Mouse (Mus musculus) macrophage (primary cell): ENCODE measurements around the gene Casp9. TPM values are rescaled to one million over a fixed set of nuclear protein-coding genes. Genes with fewer than 3 reads are reported as not detected.

Experiments used
- H3K27ac ChIP-seq: fragments of 350-480 bp; formaldehyde crosslinking; 2 replicates; pipeline ENCODE4 v1.9.0; 2021
- H3K36me3 ChIP-seq: fragments of 350-480 bp; formaldehyde crosslinking; 2 replicates; pipeline ENCODE4 v1.9.0; 2021; ENCODE audit errors: inconsistent target
- H3K4me3 ChIP-seq: fragments of 350-480 bp; formaldehyde crosslinking; 2 replicates; pipeline ENCODE4 v1.9.0; 2021; ENCODE audit errors: inconsistent target
- H3K79me2 ChIP-seq: fragments of 350-480 bp; formaldehyde crosslinking; 2 replicates; pipeline ENCODE4 v1.9.0; 2021; ENCODE audit errors: inconsistent target
- WGBS: methylation state at CpG from one replicate; pipeline ENCODE4 v1.1.7; 2026; ENCODE audit warnings: inconsistent platforms; ENCODE audit not compliant: missing documents; 5-methylcytosine and 5-hydroxymethylcytosine counted together
- polyA plus RNA-seq: library from polyadenylated mRNA; stranded (reverse); fragments of 250-400 nt; gene quantifications from 3 replicates; pipeline ENCODE4 v1.2.4, GENCODE M21; 2018; ENCODE audit warnings: inconsistent platforms

Gene Casp9
- polyA plus RNA-seq, 1 experiment from 2014 or later: 16.4 TPM

DNA sequence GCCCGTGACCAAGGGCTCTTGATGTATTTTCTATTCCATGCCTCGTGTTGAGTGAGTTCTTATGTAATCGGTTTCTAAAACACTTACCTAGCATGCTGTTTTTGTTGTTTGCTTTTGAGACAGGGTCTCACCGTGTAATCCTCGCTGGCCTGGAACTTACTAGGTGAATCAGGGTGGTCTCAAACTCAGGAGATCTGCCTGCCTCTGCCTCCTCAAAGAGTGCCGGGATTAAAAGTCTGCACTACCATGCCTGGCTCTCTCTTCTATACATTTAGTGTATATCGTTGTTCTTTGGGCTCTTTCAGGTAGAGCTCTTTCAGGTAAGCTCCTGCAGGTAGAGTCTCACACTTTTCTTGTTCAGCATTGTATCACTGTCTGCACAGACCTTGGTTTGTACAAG, 1.9 kb upstream of the Casp9 start:
- 96% methylated on average over 6 of the region's 7 CpGs for WGBS
- Histone ChIP-seq H3K27ac (no peak overlapping the region), H3K36me3 (peaks cover 18% of the 10 kb centered on the region; the same call in 1 of the 2 replicates), H3K79me2 (peaks cover 40% of the 10 kb centered on the region), H3K4me3 (no peak overlapping the region)

DNA sequence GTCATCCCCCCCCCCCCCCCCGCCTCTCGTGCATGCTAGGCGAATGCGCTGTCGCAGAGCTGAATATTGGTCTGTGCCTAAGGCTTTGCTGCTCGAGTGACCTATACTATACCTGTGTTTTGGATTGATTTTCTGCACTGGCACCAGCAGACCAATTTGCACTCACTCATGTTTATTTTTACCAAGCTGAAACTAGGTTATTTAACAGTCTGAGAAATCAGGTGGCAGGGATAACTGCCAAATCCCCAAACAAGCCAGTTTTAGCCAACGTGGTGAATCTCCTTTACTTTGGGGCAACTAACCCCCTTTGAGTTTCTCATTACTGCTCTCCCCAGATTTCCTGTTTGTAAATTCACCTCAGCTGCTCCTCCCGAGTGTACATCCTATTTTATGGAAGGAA, 1.5 kb upstream of the Casp9 start:
- WGBS: 77% methylated on average over 6 of the region's 8 CpGs
- H3K27ac ChIP-seq: no peak overlapping the region

DNA sequence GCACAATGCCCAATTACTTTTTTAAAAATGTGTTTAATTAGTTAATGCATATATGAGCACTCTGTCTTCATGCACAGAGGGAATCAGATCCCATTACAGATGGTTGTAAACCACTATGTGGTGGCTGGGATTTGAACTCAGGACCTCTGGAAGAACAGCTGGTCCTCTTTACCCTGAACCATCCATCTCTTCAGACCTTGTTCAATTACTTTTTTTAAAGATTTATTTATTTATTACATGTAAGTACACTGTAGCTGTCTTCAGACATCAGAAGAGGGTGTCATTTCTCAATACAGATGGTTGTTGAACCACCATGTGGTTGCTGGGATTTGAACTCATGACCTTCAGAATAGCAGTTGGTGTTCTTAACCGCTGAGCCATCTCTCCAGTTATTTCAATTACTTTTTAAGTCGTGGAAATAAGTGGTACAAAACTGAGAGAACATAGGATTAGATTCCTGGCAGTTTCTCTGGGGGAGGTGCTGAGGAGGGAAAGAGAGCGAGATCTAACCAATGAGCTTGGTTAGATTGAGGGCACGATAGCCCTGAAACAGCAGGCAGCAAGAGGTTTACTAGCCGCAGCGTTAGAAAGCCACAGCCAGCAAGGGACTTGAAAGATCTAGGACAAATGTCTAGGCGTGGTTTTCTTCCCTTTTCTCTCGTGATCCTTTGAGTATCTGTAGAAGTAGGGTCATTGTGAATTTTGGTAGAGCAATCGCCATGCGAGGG, 694 bp upstream of the Casp9 start:
- H3K79me2 ChIP-seq: peaks cover 50% of the 10 kb centered on the region
- 6% methylated on average over 10 of the region's 10 CpGs for WGBS
- H3K27ac ChIP-seq: peak overlapping the region; percentile 81
- H3K4me3 ChIP-seq: peak overlapping the region; percentile 0; the same call in 1 of the 2 replicates
- peaks cover 17% of the 10 kb centered on the region for H3K36me3 ChIP-seq

More for the DNA sequence above, 1.5 kb upstream of the Casp9 start:
- no peak overlapping the region for H3K4me3 ChIP-seq
- peaks cover 18% of the 10 kb centered on the region; the same call in 1 of the 2 replicates for H3K36me3 ChIP-seq
- peaks cover 45% of the 10 kb centered on the region for H3K79me2 ChIP-seq

DNA sequence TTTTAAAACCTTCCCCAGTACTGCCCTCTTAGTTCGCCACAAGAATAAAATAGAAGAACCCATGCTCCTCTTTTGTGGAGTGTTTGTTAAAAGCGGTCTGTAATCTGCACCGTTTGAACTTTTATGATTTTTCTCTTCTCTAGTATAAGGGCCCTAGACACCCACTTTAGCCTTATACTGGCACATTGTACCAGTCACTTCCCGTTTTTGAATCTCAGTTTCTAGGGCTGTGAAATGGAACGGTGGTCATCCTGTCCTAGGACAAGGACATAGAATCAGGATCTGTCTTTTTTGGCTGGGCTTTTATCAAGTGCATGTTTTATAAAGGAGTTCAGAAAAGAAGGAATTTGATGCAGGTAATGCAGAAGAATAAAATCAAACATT, 732 bp downstream of the Casp9 start:
- peaks cover 44% of the 10 kb centered on the region for H3K79me2 ChIP-seq
- peak overlapping the region; percentile 90 for H3K27ac ChIP-seq
- WGBS: 3% methylated on average over 5 of the region's 5 CpGs
- peak overlapping the region; percentile 78 for H3K4me3 ChIP-seq
- H3K36me3 ChIP-seq: peaks cover 20% of the 10 kb centered on the region

DNA sequence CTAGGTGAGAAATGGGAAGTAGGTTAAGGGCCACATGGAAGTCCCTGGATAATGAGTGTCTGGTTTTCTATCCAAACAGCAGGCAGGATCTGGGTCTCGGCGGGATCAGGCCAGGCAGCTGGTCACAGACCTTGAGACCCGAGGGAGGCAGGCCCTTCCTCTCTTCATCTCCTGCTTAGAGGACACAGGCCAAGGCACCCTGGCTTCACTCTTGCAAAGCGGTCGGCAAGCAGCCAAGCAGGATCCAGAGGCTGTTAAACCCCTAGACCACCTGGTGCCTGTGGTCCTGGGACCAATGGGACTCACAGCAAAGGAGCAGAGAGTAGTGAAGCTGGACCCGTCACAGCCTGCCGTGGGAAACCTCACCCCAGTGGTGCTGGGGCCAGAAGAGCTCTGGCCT, 2.9 kb downstream of the Casp9 start:
- 91% methylated on average over 7 of the region's 7 CpGs for WGBS
- H3K4me3 ChIP-seq: no peak overlapping the region
- no peak overlapping the region for H3K27ac ChIP-seq
- H3K79me2 ChIP-seq: peaks cover 40% of the 10 kb centered on the region
- peaks cover 20% of the 10 kb centered on the region for H3K36me3 ChIP-seq

DNA sequence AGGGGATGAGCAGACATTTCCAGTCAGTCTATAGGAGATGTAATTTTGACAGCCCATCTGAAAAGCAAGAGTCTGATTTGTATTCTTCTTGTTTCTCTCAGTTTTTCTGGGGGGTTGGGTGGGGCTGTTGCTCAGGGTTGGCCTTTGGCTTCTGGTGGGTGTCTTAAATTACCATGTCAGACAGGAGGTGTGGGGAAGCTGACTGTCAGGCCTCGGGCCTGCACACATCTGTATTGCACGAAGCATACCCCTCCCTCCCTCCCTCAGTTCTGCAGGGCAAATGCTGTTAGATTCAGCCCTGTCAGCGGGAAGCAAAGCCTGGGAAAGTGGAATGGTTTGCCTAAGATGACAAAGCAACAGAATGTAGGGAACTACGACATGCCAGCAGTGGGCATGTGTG, 3.5 kb downstream of the Casp9 start:
- peaks cover 40% of the 10 kb centered on the region for H3K79me2 ChIP-seq
- H3K27ac ChIP-seq: no peak overlapping the region
- H3K4me3 ChIP-seq: no peak overlapping the region
- H3K36me3 ChIP-seq: peaks cover 20% of the 10 kb centered on the region
- WGBS: 90% methylated on average over 4 of the region's 4 CpGs

DNA sequence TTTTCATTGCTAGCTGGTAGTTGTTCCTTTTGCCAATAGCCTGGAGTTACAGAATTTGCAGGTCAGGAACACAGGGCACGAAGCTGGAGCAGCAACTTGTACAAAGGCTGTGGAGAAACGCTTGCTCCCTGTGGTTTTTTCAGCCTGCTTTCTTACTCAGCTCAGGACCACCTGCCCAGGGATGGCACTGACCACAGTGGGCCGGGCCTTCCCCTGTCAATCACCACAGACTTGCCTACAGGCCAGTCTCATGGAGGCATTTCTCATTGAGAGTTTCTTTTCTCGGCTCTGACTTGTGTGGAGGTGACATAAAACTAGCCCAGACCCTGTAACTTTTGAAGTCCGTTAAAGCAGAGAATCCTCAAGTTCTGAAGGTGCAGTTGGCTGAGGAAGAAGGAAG, 4.1 kb downstream of the Casp9 start:
- Histone ChIP-seq H3K27ac (no peak overlapping the region), H3K4me3 (no peak overlapping the region), H3K36me3 (peaks cover 20% of the 10 kb centered on the region), H3K79me2 (peaks cover 40% of the 10 kb centered on the region)
- WGBS: 96% methylated on average over 5 of the region's 5 CpGs

DNA sequence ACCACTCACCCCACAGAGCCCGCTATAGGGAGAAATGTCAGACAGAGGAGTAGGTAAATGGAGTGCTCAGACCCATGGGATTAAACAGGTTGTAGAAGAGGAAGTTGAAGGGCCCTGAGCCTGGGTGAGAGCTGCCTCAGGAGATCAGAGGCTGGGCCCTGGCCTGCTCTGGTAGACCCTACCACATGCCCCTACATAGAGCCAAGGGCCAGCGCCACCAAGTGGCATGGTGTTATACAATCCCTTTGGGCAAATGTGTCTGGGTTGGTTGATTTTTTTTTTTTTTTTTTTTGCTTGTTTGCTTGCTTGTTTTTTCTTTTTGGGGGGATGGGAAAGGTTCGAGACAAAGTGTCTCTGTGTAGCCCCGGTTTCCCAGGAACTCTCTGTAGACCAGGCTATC, 10.7 kb downstream of the Casp9 start:
- Histone ChIP-seq H3K4me3 (no peak overlapping the region), H3K79me2 (no peaks in the 10 kb centered on the region), H3K27ac (no peak overlapping the region), H3K36me3 (peaks cover 60% of the 10 kb centered on the region)
- WGBS: 86% methylated on average over 4 of the region's 4 CpGs

DNA sequence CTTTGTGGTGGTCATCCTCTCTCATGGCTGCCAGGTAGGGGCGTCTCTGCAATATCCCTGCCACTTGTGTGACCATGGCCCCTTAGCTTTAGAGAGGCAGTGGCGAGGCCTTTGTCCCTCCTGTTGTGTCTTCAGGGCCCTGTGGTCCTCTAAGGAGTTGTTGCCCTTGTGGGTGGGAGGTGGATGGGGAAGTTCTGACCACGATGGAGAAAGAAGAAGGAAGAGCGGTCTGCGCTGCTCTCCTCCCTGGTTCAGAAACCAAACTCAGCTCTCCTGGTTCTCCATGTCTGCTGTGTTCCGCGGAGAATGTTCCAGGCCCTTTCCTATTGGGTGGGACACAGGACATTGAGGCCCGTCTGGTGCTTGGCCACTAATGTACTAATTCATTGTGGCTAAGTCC, 12.5 kb downstream of the Casp9 start:
- WGBS: 59% methylated on average over 8 of the region's 8 CpGs

DNA sequence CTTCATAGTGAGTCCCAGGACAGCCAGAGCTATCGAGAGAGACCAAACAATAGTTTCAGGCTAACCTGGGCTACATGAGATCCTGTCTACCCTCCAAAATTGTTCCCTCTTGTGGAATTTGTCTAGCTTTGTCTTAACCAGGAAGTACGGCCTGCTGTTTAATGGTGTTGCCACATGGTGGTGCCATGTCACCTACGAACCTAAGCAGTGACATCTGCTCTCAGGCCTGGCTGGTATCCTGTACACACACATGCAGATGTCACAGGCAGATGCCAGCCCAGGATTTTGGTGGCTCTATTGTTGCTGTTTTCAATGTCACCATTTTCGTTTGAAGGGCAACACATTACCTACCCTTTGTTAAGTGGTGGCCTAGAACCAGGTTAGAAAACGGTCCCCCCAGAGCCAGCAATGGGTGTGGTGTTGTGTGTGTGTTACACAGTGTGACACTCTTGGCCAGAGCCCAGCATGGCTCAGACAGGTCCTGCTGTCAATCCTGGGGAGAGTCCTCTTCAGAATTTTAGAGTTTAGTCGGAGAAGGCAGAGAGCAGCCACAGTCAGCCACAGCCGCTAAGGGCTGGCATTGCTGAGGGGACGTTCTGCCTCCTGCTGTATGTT, 16.5 kb downstream of the Casp9 start:
- H3K4me3 ChIP-seq: no peak overlapping the region
- H3K27ac ChIP-seq: no peak overlapping the region
- H3K36me3 ChIP-seq: peaks cover 96% of the 10 kb centered on the region
- WGBS: 80% methylated on average over 8 of the region's 8 CpGs
- H3K79me2 ChIP-seq: no peaks in the 10 kb centered on the region

More for the DNA sequence above, 12.5 kb downstream of the Casp9 start:
- Histone ChIP-seq H3K4me3 (no peak overlapping the region), H3K27ac (no peak overlapping the region), H3K79me2 (no peaks in the 10 kb centered on the region), H3K36me3 (peaks cover 76% of the 10 kb centered on the region)

DNA sequence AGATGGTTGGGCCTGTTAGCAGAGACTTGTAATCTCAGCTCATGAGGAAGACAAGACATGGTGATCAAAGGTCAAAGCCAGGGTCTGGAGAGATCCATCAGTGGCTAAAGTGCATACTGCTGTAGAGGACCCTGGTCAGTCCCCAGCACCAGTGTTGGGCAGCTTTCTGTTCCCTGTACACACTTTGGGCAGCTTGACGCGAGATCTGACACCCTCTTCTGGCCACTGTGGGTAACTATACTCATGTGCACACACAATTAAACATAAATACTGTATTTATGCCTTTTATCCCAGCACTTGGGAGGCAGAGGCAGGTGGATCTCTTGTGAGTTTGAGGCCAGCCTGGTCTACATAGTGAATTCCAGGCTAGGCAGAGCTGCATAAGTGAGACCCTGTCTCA, 17.6 kb downstream of the Casp9 start:
- no peak overlapping the region for H3K27ac ChIP-seq
- H3K36me3 ChIP-seq: peaks cover 95% of the 10 kb centered on the region
- H3K79me2 ChIP-seq: no peaks in the 10 kb centered on the region
- H3K4me3 ChIP-seq: no peak overlapping the region
- 91% methylated on average over 2 of the region's 2 CpGs for WGBS

DNA sequence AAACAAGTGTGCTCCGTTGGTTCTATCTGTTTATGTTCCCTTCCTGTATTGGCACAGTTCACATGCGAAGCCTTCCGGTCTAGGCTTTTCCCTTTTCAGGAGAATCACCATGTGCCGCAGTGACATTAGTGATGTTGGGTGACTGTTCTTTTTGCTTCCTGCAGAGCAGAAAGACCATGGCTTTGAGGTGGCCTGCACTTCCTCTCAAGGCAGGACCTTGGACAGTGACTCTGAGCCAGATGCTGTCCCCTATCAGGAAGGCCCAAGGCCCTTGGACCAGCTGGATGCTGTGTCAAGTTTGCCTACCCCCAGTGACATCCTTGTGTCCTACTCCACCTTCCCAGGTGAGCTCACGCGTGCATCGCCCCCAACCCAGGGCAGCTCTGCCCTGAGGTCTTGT, 18.0 kb downstream of the Casp9 start:
- H3K79me2 ChIP-seq: no peaks in the 10 kb centered on the region
- WGBS: 98% methylated on average over 7 of the region's 7 CpGs
- peaks cover 91% of the 10 kb centered on the region for H3K36me3 ChIP-seq

DNA sequence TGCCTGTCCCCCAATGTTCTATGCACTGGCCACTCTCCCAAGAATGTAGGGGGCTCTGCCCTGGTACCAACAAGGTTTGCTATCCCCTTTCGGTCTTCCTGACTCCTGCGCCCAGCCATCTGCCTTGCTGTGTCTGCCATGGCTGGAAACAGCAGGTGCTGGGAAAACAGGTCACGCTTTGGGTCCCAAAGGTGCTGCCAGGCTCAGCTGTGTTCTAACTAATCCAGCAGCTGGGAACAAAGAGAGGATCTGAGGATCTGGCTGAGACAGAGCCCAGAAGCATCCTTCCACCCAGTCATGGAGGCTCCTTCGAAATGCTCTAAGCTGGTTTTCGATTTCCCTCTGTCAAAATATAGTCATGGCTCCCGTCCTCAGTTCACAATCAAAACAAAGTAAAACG, 22.9 kb downstream of the Casp9 start:
- H3K36me3 ChIP-seq: peaks cover 44% of the 10 kb centered on the region
- H3K27ac ChIP-seq: no peak overlapping the region
- WGBS: 97% methylated on average over 5 of the region's 7 CpGs
- no peak overlapping the region for H3K4me3 ChIP-seq
- H3K79me2 ChIP-seq: no peaks in the 10 kb centered on the region

More for the DNA sequence above, 18.0 kb downstream of the Casp9 start:
- no peak overlapping the region for H3K4me3 ChIP-seq
- no peak overlapping the region for H3K27ac ChIP-seq

DNA sequence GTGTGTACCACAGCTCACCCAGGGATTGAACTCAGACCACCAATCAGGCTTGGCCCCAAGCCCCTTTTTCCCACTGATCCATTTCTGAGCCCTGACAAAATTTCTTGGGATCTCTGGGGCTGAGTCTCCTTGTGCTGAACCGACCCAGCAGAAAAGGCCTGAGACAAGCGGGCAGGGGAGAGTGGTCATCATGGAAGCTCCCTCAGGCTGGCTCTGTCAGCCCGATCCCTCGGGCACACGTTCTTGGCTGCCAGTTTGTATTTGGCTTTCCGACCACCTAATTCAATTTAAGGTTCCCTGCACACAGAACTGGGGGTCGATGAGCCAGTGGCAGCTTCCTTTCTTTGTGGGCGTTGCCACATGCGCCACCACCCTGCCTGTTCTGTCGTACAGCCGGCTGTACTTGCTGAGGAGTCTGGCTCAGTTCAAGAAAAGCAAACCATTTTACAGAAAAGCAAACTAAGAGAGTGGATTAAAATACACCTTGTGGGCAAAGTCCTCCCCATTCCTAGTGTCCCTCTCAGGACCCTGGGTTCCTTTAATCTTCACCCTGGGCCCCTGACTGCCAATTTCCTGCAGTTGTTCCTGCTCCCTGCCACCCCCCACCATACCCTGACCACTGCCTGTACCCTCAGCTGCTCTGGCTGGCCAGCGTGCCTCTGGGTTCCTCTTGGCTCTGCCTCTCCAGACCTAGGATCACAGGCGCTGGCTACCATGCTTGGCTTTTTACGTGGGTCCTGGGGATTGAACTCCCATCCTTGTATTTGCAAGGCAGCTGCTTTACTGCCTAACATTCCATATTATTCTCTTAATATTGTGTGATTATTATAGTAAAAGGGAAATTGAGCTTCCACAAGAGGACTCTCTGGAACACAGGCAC, 23.6 kb downstream of the Casp9 start:
- Histone ChIP-seq H3K4me3 (no peak overlapping the region), H3K27ac (no peak overlapping the region), H3K36me3 (peaks cover 38% of the 10 kb centered on the region), H3K79me2 (no peaks in the 10 kb centered on the region)
- 71% methylated on average over 14 of the region's 14 CpGs for WGBS

DNA sequence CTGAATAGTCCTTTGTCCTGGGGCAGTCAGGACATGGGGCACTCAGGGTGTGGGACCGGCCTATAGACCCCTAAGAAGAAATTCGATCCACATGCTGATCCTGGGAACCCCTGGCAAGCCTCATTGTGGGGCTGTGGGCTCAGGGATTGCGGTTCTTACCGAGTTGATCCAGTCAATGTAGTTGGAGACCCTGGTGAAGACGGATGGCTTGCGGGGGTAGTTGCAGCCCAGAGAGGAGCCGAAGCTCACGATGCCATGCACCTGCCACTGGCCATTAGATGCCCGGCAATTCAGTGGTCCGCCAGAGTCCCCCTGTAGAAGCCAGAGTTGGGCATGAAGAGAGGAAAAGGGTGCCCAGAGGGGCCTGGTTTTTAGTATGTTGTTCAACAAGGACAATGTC, 24.3 kb downstream of the Casp9 start:
- Histone ChIP-seq H3K36me3 (peaks cover 31% of the 10 kb centered on the region), H3K79me2 (no peaks in the 10 kb centered on the region), H3K4me3 (no peak overlapping the region), H3K27ac (no peak overlapping the region)
- 91% methylated on average over 8 of the region's 10 CpGs for WGBS
